Mouse (Mus musculus) 416B (cell line): ENCODE measurements around the gene Azin2.
A peak's percentile ranks its signal among the peaks of the same experiment; 100 is the strongest.

ENCODE experiments used
- DNase-seq: peaks from one replicate; pipeline ENCODE4 v3.0.0; 2011; ENCODE audit warnings: low read depth

The Azin2 gene

DNA sequence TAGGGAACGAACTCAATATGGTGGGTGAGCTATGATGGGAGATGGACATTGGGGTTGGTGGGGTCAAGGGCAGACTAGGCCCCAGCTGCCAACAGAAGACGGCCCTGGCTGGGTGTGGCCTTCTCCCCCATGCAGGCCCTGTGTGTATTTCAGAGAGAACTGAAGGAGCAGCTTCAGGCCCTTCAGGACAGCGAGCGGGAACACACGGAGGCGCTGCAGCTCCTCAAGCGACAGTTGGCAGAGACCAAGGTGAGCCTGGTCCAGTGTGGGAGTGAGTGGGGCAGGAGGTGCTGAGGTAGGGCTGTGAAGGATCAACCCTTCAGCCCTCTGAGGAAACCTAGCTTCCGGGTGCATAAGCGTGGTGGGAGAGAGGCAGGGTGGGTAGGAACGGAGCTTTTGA lies 65.6 kb downstream of the Azin2 start:
- no peak for DNase-seq

GRCm38 (mm10) chr4:128895841-128896240 lies 66.4 kb downstream of the Azin2 start:
- no peak for DNase-seq

DNA sequence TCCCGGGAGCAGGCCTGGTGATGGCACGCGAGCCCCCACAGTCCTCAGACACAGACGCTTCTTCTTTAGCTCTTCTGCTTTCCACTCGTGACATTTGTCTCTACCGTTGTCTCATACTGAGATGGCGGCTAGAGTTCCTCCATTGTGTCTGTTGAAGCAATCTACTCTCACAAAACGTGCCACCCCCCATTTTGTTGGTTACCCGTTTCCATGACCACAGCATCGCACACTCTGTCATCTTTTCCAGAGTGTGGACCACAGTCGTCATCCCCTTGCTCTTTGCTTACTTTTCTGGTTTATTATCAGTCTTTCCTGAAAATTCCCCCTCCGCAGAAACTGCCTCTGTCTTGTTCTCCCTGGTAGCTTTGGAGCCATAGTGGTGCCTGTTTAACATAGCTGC lies 68.1 kb downstream of the Azin2 start:
- no peak for DNase-seq

DNA sequence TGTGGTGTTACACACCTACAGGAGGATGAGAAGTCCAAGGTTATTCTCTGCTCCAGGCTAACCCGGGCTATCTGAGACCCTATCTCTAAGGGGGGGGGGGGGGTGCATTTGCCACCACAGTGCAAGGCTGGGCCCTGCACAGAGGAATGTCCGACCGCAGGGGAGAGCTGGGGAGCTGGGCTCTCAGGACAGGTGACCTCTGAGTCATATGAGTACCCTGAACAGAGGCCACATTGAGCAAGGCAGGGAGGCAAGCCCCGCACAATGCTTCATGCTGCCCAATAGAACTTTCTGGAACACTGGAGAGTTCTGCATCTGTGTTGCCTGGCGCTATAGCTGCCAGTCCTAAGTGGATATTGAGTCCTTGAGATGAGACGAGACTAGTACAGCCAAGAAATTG lies 70.1 kb downstream of the Azin2 start:
- DNase-seq = no peak

DNA sequence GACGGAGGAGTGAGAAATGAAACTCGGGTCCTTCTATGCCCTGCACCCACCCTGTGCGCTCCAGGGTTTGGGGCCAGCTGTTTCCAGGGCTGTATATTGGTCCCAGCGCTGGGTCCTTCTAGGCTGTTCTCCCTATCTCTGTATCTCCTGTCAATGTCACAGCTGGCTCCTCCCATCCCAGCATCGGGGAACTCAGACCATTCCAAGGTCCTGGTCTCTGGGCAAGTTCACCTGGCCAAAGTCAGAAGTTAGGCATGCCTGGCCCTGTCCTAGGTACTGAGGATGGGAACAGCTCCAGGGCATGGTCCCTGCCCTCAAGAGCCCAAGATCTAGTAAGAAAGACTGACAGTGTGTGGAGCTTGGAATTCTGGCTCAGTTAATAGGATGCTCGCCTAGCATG lies 70.5 kb downstream of the Azin2 start:
- DNase-seq = no peak

DNA sequence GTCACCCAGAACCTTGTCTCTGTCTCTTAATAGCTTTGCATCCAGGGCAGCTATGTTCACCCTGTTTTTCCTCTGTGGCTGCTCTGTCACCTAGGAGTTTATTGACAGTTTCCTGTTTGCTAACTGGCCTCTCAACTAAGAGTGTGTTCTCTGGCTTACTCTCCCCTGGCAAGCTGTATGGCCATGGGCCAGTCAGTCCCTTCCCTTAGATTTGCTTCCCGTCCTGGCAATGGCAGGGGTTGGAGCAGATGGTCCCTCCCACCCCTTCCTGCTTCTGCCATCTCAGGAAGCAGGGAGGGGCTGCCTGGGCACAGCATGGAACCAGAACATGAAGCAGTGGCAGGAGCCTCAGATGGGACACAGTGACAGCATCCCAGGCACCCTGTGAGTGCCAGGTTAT lies 71.1 kb downstream of the Azin2 start:
- peak; percentile 45 for DNase-seq

DNA sequence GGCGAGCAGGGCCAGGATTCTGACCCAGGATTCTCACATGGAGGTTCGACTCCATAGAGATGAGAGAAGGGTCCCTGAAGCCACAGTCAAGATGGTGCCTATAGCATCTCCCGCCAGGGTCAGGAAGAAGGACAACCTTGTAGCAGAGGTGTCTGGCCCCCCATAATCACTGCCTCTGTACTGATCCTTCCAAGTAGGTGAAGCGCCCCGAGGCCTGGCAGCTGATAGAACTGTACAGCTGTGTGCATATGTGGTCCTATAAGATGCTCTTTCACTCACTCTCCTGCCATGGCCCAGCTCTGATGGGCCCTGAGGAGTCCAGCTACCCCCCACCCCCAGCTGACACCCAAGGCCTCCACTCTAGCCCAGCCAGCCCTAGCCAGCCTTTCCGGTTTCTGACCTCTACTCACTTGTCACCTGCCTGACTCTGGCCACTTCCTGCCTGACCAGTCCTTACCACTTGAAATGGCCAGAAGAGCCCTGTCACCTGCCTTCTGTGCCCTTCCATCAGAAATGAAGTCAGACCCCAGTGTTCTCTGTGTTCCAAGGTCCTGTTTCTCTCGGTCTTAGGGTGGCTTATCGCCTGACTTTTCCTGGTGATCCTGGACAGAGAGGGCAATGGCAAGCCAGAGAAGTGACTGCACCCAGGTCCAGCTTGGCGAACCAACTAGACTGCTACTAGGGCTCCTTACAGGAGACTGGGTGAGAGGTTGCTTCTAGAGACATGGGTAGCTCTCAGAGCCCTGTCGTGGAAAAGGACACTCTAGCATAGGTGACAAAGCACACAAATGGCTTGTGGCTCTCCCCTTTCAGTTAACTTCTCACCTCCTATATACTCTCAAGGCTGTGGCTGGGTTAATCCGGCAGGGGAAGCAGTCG lies 72.3 kb downstream of the Azin2 start:
- DNase-seq = no peak

- DNase-seq = no peak
Measured at GRCm38 (mm10) chr4:128888436-128888990, 73.7 kb downstream of the Azin2 start.

GRCm38 (mm10) chr4:128887641-128888091 lies 74.6 kb downstream of the Azin2 start:
- no peak for DNase-seq

GRCm38 (mm10) chr4:128887026-128887425 lies 75.2 kb downstream of the Azin2 start:
- no peak for DNase-seq

DNA sequence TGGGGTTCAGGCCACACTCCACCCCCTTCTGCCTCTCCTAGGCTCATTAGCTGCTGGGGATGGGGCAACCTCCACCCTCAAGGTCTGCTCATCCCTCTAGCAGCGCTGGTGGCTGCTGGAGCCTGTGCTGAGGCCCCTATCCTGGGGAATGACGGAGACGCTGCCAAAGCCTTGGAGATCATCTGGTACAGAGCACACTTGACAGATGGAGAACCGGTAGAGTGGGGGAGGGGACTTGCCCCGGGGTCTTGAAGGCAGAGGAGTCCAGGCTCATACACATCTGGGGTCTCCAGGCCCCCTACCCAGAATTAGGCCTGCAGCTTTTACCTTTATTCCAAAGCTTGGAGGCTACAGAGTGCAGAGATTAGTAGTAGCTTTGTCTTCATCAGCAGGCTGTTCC lies 75.7 kb downstream of the Azin2 start:
- DNase-seq = no peak

DNA sequence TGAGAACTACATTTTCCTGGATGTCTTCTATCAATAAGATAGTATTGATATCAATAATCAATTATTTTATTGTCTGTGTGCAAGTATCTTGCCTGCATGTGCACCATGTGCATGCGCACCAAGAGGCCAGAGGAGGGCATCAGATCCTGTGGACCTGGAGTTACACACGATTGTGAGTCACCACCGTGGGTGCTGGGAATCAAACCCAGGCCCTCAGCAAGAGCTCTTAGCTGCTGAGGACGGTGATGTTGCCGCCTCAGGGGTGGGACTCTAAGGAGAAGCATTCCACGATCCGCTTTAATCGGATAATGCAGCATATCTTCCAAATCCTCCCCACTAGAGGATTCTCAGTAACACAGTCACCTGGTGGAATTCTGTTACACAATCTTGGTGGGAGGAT lies 76.7 kb downstream of the Azin2 start:
- DNase-seq = no peak

DNA sequence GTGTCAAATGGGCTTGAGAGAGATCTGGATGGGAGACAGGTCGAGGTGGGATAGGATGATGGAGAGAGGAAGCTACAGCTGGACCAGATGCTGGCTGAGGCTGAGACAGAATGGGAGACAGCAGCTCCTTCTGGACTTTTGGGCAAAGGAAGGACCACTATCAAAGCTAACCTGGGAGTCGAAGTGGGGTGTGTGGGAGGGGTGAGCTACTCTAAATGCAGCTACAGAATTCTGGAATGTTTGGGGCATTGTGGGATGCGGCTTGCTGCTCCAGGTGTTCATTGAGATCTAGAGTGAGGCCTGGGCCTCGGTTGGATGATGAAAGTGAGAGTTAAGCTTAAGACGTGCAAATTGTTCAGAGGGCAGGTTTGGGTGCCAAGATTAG lies 77.5 kb downstream of the Azin2 start:
- no peak for DNase-seq

- DNase-seq = no peak
Measured at GRCm38 (mm10) chr4:128883801-128884710, 78.2 kb downstream of the Azin2 start.

DNA sequence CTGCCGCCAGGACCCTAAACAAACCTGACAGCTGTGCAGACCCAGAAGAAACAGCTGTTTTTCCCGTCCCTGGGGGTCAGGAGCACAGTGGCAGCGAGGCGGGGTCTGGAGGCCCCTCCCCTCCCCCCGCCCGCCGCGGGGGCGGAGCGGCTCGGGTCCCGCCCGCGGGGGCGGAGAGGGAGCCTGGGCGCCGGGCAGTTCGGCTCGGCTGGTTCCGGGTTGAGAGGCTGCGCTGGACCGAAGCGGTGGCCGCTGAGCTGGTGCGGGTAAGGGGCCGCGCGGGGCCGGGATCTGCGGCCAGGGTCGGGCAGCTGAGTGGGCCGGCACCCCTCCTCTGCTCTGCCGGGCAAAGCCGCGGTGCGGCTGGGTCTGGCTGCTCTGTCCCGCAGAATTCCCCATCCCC lies 78.9 kb downstream of the Azin2 start, which contains the start of gene Trim62:
Trim62 (plus strand) TSS at position 202 of the 403 bp plus-strand sequence.
- DNase-seq = no peak
